14 mouse cellular contexts compared by ENCODE assay signal in the genomic region with DNA sequence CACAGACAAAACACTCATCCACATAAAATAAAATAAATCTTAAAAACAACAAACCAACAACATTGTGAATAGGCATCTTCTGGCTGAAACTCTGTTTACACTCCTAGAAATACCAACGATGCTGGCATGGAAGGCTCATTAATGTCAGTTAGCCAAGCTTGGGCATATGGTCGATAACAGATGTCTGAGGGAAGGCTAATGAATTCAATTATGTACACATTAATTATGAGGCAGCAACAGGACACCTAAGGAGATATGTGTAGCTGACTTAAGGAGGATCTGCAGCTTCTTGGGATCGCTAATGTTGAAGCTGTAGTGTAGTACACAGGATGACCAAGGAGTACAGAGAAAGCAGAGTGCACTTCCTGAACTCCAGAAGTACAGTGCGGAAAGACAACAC.
A peak's percentile ranks its signal among the peaks of the same experiment; 100 is the strongest.
DNase-seq lines count a peak whose midpoint lies in the region; ATAC-seq lines count a peak whose summit lies in the region.
"Had no signal": no experiment of that assay in that cellular context is flagged by ENCODE, and none has a peak within 500 bp of the region (broad histone marks: within the 10 kb centered on the region; RNA-seq: fewer than 3 reads in every experiment).

No protein-coding gene starts in this region.

- no peaks in the 10 kb centered on the region for H3K36me3 ChIP-seq in hindbrain, embryonic 15.5 days
- H3K36me3 ChIP-seq in hindbrain, embryonic 10.5 days: no peaks in the 10 kb centered on the region
- H3K36me3 ChIP-seq: limb, embryonic 10.5 days; liver, embryonic 12.5 days; neural tube, embryonic 15.5 days had no signal

- 0 out of 2 replicates have a peak, but pooled peaks have one; percentile 42 for ATAC-seq in hindbrain, embryonic 15.5 days (ENCODE audit: low FRiP score, low read depth)
- ATAC-seq: liver, embryonic 12.5 days had no signal

- 0 out of 2 replicates have a peak, but pooled peaks cover 18% of the 10 kb centered on the region for H3K4me1 ChIP-seq in hindbrain, embryonic 15.5 days (replicated peaks)
- H3K4me1 ChIP-seq in hindbrain, embryonic 10.5 days (replicated peaks): peaks cover 8% of the 10 kb centered on the region
- H3K4me1 ChIP-seq: limb, embryonic 10.5 days; liver, embryonic 12.5 days had no signal

- no peak overlapping the region for H3K9ac ChIP-seq in hindbrain, embryonic 15.5 days
- H3K9ac ChIP-seq: liver, embryonic 12.5 days; neural tube, embryonic 15.5 days had no signal

- no peak for DNase-seq in hindbrain, embryonic 10.5 days (ENCODE audit: low spot score)
- peak; percentile 79 for DNase-seq in brain, adult 2 months (ENCODE audit: low read depth, low spot score)
- DNase-seq in cerebellum, adult 11 months: peak; percentile 22
- peak; percentile 43 to 61 for DNase-seq in cerebellum, postnatal 25 days
- DNase-seq in adrenal gland, adult 18-20 months (ENCODE audit: low spot score in 2 of 2): no peak
- no peak for DNase-seq in lung, postnatal 10 days
- DNase-seq in kidney, postnatal 14 days: no peak
- DNase-seq: adrenal gland, postnatal 14 days; kidney, adult 8-10 months; thymus, postnatal 14 days had no signal

- H3K4me3 ChIP-seq in hindbrain, embryonic 15.5 days: no peak overlapping the region
- no peak overlapping the region for H3K4me3 ChIP-seq in hindbrain, embryonic 10.5 days
- H3K4me3 ChIP-seq: limb, embryonic 10.5 days; liver, embryonic 12.5 days; neural tube, embryonic 15.5 days had no signal

- H3K4me2 ChIP-seq in hindbrain, embryonic 15.5 days: no peak overlapping the region
- H3K4me2 ChIP-seq: liver, embryonic 12.5 days; neural tube, embryonic 15.5 days had no signal

- 59% methylated on average over 4 of the region's 4 CpGs for WGBS in hindbrain, embryonic 15.5 days
- WGBS in hindbrain, embryonic 10.5 days: 88% methylated on average over 4 of the region's 4 CpGs

- H3K27me3 ChIP-seq in hindbrain, embryonic 15.5 days: no peaks in the 10 kb centered on the region
- H3K27me3 ChIP-seq in hindbrain, embryonic 10.5 days (ENCODE audit: insufficient read depth, poor library complexity, severe bottlenecking): no peaks in the 10 kb centered on the region
- H3K27me3 ChIP-seq: liver, embryonic 12.5 days; neural tube, embryonic 15.5 days had no signal

- H3K9me3 ChIP-seq in hindbrain, embryonic 15.5 days: no peaks in the 10 kb centered on the region
- no peaks in the 10 kb centered on the region for H3K9me3 ChIP-seq in hindbrain, embryonic 10.5 days
- H3K9me3 ChIP-seq: limb, embryonic 10.5 days; liver, embryonic 12.5 days; neural tube, embryonic 15.5 days had no signal

- no peak overlapping the region for H3K27ac ChIP-seq in hindbrain, embryonic 15.5 days (replicated peaks)
- no peak overlapping the region for H3K27ac ChIP-seq in hindbrain, embryonic 10.5 days
- H3K27ac ChIP-seq: limb, embryonic 10.5 days; liver, embryonic 12.5 days; neural tube, embryonic 15.5 days had no signal

Comparison
In these comparisons a context has a peak if more than half of its experiments do, and no peak if none do; other contexts are left out.
1. DNase-seq: peak in brain, adult 2 months (single experiment), cerebellum, adult 11 months (single experiment) and cerebellum, postnatal 25 days (2 of 2); none in hindbrain, embryonic 10.5 days (single experiment), adrenal gland, adult 18-20 months (0 of 2), lung, postnatal 10 days (single experiment) and kidney, postnatal 14 days (single experiment).